Mouse (Mus musculus) E14TG2a.4 (cell line): Measurements from ENCODE around the gene Smg9.

ENCODE experiments used
- CTCF ChIP-seq: conservative IDR thresholded peaks from 2 replicates; pipeline ENCODE4 v1.5.1; 2014; ENCODE audit warnings: low read length
- POU5F1 ChIP-seq: IDR thresholded peaks from 2 replicates; pipeline ENCODE4 v1.6.1; 2014; ENCODE audit warnings: low read length, borderline replicate concordance

- TF ChIP-seq CTCF (no peak), POU5F1 (no peak)
These were observed 23.8 kb downstream of the Smg9 start for GRCm38 (mm10) chr7:24423107-24423763.
